Mouse (Mus musculus): Measurements from ENCODE around the gene Cdcp2. TPM values are rescaled to one million over a fixed set of nuclear protein-coding genes. Genes with fewer than 3 reads are reported as not detected.

The Cdcp2 gene
- polyA plus RNA-seq, 1 experiment from 2014 or later: not detected

DNA sequence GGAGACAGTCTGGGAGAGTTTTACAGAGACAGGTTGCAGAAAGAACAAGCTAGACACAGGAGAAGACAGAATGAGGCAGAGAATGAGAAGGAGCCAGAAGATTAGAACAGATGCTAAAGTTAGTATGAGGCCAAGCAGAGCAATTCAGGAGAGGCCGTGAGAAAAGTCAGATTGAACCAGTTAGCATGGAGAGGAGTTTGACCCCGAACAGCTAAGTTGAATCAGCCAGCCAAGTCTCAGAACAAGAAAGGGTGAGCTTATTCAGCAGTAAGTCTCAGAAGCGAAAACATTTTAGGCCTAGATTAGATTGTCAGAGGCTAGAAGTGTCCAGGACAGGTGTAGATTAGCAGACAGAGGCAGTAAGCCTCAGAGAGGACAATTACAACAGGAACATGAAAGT lies 39.8 kb downstream of the Cdcp2 start:
- Histone ChIP-seq H3K4me1 (replicated peaks; ENCODE audit: control insufficient read depth, insufficient read depth, low read length) (peaks cover 24% of the 10 kb centered on the region), H3K9ac (replicated peaks; ENCODE audit: low read depth, low read length) (no peak overlapping the region), H3K4me2 (ENCODE audit: low read length) (no peak overlapping the region), H3K27me3 (replicated peaks; ENCODE audit: control insufficient read depth, insufficient read depth, low read length) (no peaks in the 10 kb centered on the region), H3K4me3 (replicated peaks; ENCODE audit: low read length) (no peak overlapping the region), H3K9me3 (ENCODE audit: control insufficient read depth, low read length) (no peaks in the 10 kb centered on the region), H3K27ac (ENCODE audit: low read length) (no peak overlapping the region), H3K36me3 (ENCODE audit: control insufficient read depth, insufficient read depth) (no peaks in the 10 kb centered on the region)
- no peak for ATAC-seq
- WGBS: 61% methylated on average over 3 of the region's 3 CpGs

DNA sequence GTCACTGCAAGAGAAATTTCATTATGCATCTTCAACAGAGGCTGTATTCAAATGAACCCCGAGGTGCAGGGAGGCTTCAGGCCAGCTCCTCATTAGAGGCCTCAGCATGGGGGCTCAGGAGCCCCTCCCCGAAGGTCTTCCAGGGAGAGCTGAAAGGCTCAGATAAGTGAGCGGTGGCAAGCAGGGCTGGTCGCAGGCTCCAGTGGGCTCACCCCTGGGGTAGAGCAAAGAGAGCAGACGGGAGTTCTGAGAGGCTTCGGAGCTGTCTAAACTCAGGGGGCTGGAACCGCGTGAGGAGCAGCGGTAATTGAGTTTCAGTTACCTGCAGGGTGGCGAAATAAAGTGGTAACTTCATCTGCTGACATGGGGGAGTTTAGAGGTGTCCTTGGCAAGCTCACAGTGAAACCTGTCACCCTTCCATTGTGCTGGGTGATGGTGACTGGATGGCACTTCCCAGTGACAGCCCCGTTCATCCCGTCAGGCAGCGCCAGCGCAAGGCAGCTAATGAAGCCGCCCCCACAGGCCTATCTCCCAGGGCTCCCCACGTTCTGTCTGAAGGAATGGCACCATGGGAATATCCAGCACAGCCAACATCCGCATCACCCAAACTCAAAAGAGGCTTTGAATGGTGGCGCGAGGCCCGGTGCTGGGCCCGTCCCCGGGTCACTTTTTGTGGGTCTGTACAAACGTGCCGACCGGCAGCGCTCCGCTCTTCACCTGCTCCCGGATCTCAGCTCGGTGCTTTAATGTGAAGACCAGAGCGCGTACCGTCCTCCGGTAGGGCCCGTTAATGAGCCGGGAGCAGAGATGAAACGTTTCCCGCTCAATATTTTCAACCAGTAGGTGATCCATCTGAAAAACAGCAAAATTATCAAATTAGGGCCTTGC lies 42.5 kb downstream of the Cdcp2 start:
- no peak overlapping the region for H3K4me2 ChIP-seq (ENCODE audit: low read length)
- 0 out of 2 replicates have a peak overlapping the region, but pooled peaks have one; percentile 2 for H3K9ac ChIP-seq (replicated peaks; ENCODE audit: low read depth, low read length)
- no peaks in the 10 kb centered on the region for H3K9me3 ChIP-seq (ENCODE audit: control insufficient read depth, low read length)
- H3K27me3 ChIP-seq (replicated peaks; ENCODE audit: control insufficient read depth, insufficient read depth, low read length): no peaks in the 10 kb centered on the region
- H3K4me3 ChIP-seq (replicated peaks; ENCODE audit: low read length): no peak overlapping the region
- H3K36me3 ChIP-seq (ENCODE audit: control insufficient read depth, insufficient read depth): no peaks in the 10 kb centered on the region
- no peak overlapping the region; the same call in 1 of the 2 replicates for H3K27ac ChIP-seq (ENCODE audit: low read length)
- H3K4me1 ChIP-seq (replicated peaks; ENCODE audit: control insufficient read depth, insufficient read depth, low read length): peaks cover 24% of the 10 kb centered on the region
- ATAC-seq: peak; percentile 54
- WGBS: 10% methylated on average over 37 of the region's 37 CpGs

DNA sequence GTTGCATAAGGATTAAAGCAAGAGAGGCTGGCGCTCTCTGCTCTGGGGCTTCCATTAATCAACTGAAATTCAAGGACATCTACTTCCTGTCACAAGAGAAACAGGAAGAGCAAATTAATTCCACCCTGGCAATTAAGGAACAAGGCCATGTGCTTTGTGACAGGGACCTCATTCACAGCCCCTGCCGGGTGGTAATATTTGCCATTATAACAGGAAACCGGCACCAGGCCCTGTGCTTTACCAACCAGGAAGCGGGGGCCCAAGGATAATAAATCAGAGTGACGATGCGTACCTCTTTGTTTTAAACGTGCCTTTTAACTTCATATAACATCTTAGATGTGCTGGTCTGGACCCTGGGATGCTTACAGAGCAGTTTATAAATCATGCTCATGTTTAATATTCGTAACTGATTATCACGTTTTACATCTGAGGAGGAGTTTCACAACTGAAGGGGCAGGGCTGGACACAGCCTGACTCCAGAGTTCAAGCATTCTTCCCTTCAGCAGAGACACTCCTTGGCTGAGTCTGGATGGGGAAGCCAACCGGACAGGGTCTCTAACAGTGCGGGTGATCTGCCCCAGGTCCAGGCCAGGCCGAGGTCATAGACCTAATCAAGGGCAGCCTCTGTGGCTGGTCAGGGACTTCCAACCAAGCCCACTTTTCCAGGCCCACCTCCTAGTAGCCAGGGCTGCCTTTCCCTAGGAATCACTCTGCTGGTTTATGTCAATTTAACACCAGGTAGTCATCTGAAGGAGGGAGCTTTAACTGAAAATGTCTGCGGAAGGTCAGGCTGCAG lies 43.3 kb downstream of the Cdcp2 start:
- WGBS: 41% methylated on average over 13 of the region's 13 CpGs
- no peak overlapping the region for H3K27ac ChIP-seq (ENCODE audit: low read length)

DNA sequence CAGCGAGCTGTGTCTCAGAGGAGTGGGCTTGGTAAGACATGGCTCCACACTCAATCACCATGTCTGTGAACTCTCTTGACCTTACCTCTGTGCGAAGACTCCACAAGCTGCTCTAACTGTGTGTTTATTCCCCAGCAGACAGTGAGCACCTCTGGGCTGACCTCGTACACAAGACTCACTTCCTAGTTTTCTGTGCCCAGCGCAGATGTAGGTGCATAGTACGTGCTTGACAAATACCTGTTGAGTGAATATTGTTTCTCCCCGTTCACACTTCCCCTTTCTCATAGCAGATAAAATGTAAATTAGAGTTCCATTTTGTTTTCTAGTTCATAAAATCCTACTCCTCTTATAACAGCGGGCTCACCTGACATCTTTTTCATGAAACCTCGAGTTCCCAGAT lies 46.8 kb downstream of the Cdcp2 start:
- peaks cover 25% of the 10 kb centered on the region for H3K4me1 ChIP-seq (replicated peaks; ENCODE audit: control insufficient read depth, insufficient read depth, low read length)
- no peak for ATAC-seq

More for the DNA sequence above, 43.3 kb downstream of the Cdcp2 start:
- no peaks in the 10 kb centered on the region for H3K27me3 ChIP-seq (replicated peaks; ENCODE audit: control insufficient read depth, insufficient read depth, low read length)
- H3K4me2 ChIP-seq (ENCODE audit: low read length): no peak overlapping the region
- H3K4me3 ChIP-seq (replicated peaks; ENCODE audit: low read length): no peak overlapping the region
- 0 out of 2 replicates have a peak, but pooled peaks have one; percentile 29 for ATAC-seq
- no peak overlapping the region for H3K9ac ChIP-seq (replicated peaks; ENCODE audit: low read depth, low read length)
- no peaks in the 10 kb centered on the region for H3K36me3 ChIP-seq (ENCODE audit: control insufficient read depth, insufficient read depth)
- no peaks in the 10 kb centered on the region for H3K9me3 ChIP-seq (ENCODE audit: control insufficient read depth, low read length)
- H3K4me1 ChIP-seq (replicated peaks; ENCODE audit: control insufficient read depth, insufficient read depth, low read length): peaks cover 26% of the 10 kb centered on the region

DNA sequence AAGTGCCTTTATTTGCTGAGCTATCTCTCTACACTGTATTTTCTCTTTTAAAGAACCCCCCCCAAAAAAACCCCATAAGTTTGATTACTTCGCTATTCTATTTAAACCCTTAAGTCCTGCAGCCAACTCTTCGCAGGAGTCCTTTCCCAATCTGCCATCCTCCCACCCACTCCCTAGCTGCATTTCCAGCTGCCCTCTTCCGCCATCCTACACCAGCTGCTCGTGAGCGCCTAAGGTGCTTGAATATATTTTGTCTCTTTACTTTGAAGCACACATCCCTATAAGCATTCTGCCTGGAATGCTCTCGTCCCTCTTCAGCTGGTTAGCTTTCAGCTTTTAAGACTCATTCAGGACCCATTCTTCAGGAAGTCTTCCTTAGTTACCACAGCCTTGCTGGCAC lies 54.3 kb downstream of the Cdcp2 start:
- Histone ChIP-seq H3K9me3 (ENCODE audit: control insufficient read depth, low read length) (no peaks in the 10 kb centered on the region), H3K27ac (ENCODE audit: low read length) (no peak overlapping the region), H3K9ac (replicated peaks; ENCODE audit: low read depth, low read length) (no peak overlapping the region), H3K4me2 (ENCODE audit: low read length) (no peak overlapping the region), H3K36me3 (ENCODE audit: control insufficient read depth, insufficient read depth) (peaks cover 9% of the 10 kb centered on the region; the same call in 1 of the 2 replicates), H3K4me1 (replicated peaks; ENCODE audit: control insufficient read depth, insufficient read depth, low read length) (no peaks in the 10 kb centered on the region), H3K27me3 (replicated peaks; ENCODE audit: control insufficient read depth, insufficient read depth, low read length) (no peaks in the 10 kb centered on the region), H3K4me3 (replicated peaks; ENCODE audit: low read length) (no peak overlapping the region)
- WGBS: 82% methylated on average over 6 of the region's 6 CpGs
- ATAC-seq: no peak

More for the DNA sequence above, 46.8 kb downstream of the Cdcp2 start:
- Histone ChIP-seq H3K9me3 (ENCODE audit: control insufficient read depth, low read length) (no peaks in the 10 kb centered on the region), H3K27ac (ENCODE audit: low read length) (no peak overlapping the region), H3K4me3 (replicated peaks; ENCODE audit: low read length) (no peak overlapping the region), H3K4me2 (ENCODE audit: low read length) (no peak overlapping the region), H3K36me3 (ENCODE audit: control insufficient read depth, insufficient read depth) (peaks cover 9% of the 10 kb centered on the region; the same call in 1 of the 2 replicates), H3K9ac (replicated peaks; ENCODE audit: low read depth, low read length) (no peak overlapping the region), H3K27me3 (replicated peaks; ENCODE audit: control insufficient read depth, insufficient read depth, low read length) (no peaks in the 10 kb centered on the region)
- 91% methylated on average over 8 of the region's 8 CpGs for WGBS

DNA sequence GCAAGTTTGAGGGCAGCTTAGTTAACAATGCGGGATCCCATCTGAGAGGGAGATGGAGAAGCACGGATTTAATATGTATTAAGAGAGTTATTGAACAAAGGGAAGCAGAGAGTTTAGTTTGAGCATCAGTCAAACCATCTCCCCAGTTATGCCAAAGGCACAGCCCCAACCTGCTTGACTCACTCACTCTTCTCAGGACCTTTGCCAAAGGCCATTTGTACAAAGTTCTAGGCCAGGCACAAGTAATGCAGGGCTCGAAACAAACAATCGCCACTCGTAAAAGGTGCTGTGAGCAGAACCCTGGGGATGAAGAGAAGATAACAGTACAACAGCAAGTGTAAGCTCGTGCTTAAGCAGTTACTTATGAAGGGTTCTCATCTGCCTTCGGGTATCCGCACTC lies 55.9 kb downstream of the Cdcp2 start:
- Histone ChIP-seq H3K36me3 (ENCODE audit: control insufficient read depth, insufficient read depth) (peaks cover under 1% of the 10 kb centered on the region; the same call in 1 of the 2 replicates), H3K4me3 (replicated peaks; ENCODE audit: low read length) (no peak overlapping the region), H3K27ac (ENCODE audit: low read length) (no peak overlapping the region), H3K27me3 (replicated peaks; ENCODE audit: control insufficient read depth, insufficient read depth, low read length) (no peaks in the 10 kb centered on the region), H3K4me2 (ENCODE audit: low read length) (no peak overlapping the region), H3K9ac (replicated peaks; ENCODE audit: low read depth, low read length) (no peak overlapping the region), H3K4me1 (replicated peaks; ENCODE audit: control insufficient read depth, insufficient read depth, low read length) (no peaks in the 10 kb centered on the region), H3K9me3 (ENCODE audit: control insufficient read depth, low read length) (no peaks in the 10 kb centered on the region)
- 85% methylated on average over 8 of the region's 8 CpGs for WGBS
- ATAC-seq: no peak

DNA sequence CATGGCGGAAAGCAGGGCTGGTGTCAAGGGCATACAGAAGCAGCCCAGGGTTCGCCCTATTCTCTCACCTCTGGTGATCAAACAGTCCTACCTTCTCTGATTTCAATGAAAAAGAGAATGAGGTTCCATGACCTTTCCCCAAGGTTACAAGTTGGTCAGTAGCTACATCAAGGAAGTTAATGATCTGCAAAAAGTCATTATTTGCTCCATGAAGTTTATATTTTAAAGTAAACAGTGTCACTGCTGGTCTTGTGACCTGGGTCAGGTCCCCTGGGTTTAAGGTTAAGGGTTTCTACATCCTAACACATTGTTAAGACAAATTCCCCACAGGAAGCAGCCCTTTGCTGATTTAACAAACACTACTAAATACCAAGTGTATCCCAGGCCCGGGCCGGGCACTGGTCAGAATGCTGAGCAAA lies 60.3 kb downstream of the Cdcp2 start:
- H3K27me3 ChIP-seq (replicated peaks; ENCODE audit: control insufficient read depth, insufficient read depth, low read length): no peaks in the 10 kb centered on the region
- no peak overlapping the region for H3K27ac ChIP-seq (ENCODE audit: low read length)
- no peaks in the 10 kb centered on the region for H3K4me1 ChIP-seq (replicated peaks; ENCODE audit: control insufficient read depth, insufficient read depth, low read length)
- H3K36me3 ChIP-seq (ENCODE audit: control insufficient read depth, insufficient read depth): no peaks in the 10 kb centered on the region
- ATAC-seq: no peak
- no peak overlapping the region for H3K4me3 ChIP-seq (replicated peaks; ENCODE audit: low read length)
- no peak overlapping the region for H3K9ac ChIP-seq (replicated peaks; ENCODE audit: low read depth, low read length)
- WGBS: 93% methylated on average over 4 of the region's 4 CpGs
- no peaks in the 10 kb centered on the region for H3K9me3 ChIP-seq (ENCODE audit: control insufficient read depth, low read length)
- H3K4me2 ChIP-seq (ENCODE audit: low read length): no peak overlapping the region

DNA sequence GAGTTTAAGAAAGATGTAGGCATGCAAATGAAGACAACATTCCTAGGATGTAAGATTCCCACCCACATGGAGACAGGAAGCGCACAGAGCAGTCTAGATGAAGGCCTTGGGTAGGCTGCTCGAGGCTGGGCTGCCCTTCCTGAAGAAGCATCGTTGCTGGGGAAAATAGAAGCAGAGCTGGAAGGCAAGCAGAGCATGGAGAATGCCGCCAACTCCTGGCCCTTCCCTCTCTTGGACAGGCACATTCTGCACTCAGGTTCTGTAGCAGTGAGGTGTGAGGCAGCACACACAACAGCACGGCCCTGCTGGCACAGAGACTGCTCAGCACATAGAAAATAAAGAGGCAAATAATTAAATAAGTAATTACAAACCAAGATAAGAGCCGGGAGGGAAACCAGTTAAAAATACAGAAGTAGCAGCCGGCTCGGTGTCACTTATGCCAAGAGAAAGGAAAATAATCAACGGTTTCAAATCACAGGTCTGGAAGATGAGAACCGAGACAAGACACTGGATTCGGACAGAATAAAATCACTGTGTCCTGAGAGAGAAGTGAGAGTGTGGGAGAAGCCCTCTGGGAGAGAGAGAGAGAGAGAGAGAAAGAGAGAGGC lies 62.6 kb downstream of the Cdcp2 start:
- Histone ChIP-seq H3K4me1 (replicated peaks; ENCODE audit: control insufficient read depth, insufficient read depth, low read length) (0 out of 2 replicates have a peak, but pooled peaks cover 2% of the 10 kb centered on the region), H3K4me2 (ENCODE audit: low read length) (no peak overlapping the region), H3K27ac (ENCODE audit: low read length) (no peak overlapping the region), H3K36me3 (ENCODE audit: control insufficient read depth, insufficient read depth) (no peaks in the 10 kb centered on the region), H3K4me3 (replicated peaks; ENCODE audit: low read length) (no peak overlapping the region), H3K27me3 (replicated peaks; ENCODE audit: control insufficient read depth, insufficient read depth, low read length) (no peaks in the 10 kb centered on the region), H3K9ac (replicated peaks; ENCODE audit: low read depth, low read length) (no peak overlapping the region), H3K9me3 (ENCODE audit: control insufficient read depth, low read length) (no peaks in the 10 kb centered on the region)
- no peak for ATAC-seq
- 86% methylated on average over 11 of the region's 11 CpGs for WGBS

DNA sequence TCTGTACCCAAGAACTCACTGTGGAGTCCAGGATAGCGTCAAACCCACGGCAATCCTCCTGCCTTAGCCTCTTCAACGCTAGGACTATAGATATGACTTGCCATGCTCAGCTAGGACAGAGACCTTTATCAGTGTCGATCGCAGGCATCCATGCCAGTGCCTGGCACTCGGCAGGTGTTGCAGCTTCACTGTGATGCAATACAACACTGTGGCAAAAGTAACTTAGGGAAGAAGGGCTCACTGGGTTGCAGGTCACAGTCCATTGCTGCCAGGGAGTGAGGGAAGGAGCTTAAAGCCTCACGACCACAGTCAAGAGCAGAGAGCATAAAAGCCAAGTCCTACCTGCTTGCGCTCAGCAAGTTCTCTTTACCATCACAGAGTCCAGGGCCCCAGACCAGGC lies 63.5 kb downstream of the Cdcp2 start:
- WGBS: 94% methylated on average over 8 of the region's 8 CpGs
- H3K36me3 ChIP-seq (ENCODE audit: control insufficient read depth, insufficient read depth): no peaks in the 10 kb centered on the region; the same call in 1 of the 2 replicates

More for the DNA sequence above, 63.5 kb downstream of the Cdcp2 start:
- no peak overlapping the region for H3K4me2 ChIP-seq (ENCODE audit: low read length)
- H3K4me3 ChIP-seq (replicated peaks; ENCODE audit: low read length): no peak overlapping the region
- no peak overlapping the region for H3K9ac ChIP-seq (replicated peaks; ENCODE audit: low read depth, low read length)
- ATAC-seq: no peak
- no peak overlapping the region for H3K27ac ChIP-seq (ENCODE audit: low read length)
- H3K27me3 ChIP-seq (replicated peaks; ENCODE audit: control insufficient read depth, insufficient read depth, low read length): no peaks in the 10 kb centered on the region
- H3K9me3 ChIP-seq (ENCODE audit: control insufficient read depth, low read length): no peaks in the 10 kb centered on the region
- 0 out of 2 replicates have a peak, but pooled peaks cover 3% of the 10 kb centered on the region for H3K4me1 ChIP-seq (replicated peaks; ENCODE audit: control insufficient read depth, insufficient read depth, low read length)
